Mouse (Mus musculus) myocyte (in vitro differentiated cells): Measurements from ENCODE around the gene Akr7a5. TPM values are rescaled to one million over a fixed set of nuclear protein-coding genes. Genes with fewer than 3 reads are reported as not detected.

Experiments used
- H3K27me3 ChIP-seq: one replicate; pipeline ENCODE4 v1.6.1; 2011; ENCODE audit not compliant: control insufficient read depth, insufficient read depth, insufficient read length
- H3K36me3 ChIP-seq: one replicate; pipeline ENCODE4 v1.6.1; 2011; ENCODE audit not compliant: control insufficient read depth, insufficient read depth
- H3K4me2 ChIP-seq: one replicate; pipeline ENCODE4 v1.6.1; 2011; ENCODE audit warnings: low read depth, control low read depth
- H3K4me3 ChIP-seq: one replicate; pipeline ENCODE4 v1.5.1; 2011; ENCODE audit warnings: mild to moderate bottlenecking, control low read depth, moderate library complexity
- H3K79me2 ChIP-seq: one replicate; pipeline ENCODE4 v1.6.1; 2011; ENCODE audit not compliant: control insufficient read depth, insufficient read depth
- H3ac ChIP-seq: one replicate; pipeline ENCODE4 v1.6.1; 2011; ENCODE audit not compliant: control insufficient read depth, insufficient read length
- CEBPB ChIP-seq: IDR thresholded peaks from 2 replicates; pipeline ENCODE4 v1.6.1; 2011; ENCODE audit warnings: mild to moderate bottlenecking, moderate library complexity; ENCODE audit not compliant: poor library complexity, insufficient read depth, severe bottlenecking
- E2F4 ChIP-seq: IDR thresholded peaks from one replicate; pipeline ENCODE4 v1.6.1; 2011; ENCODE audit warnings: mild to moderate bottlenecking, control low read depth, moderate library complexity; ENCODE audit not compliant: insufficient read depth
- MAX ChIP-seq: IDR thresholded peaks from one replicate; pipeline ENCODE4 v1.6.1; 2011; ENCODE audit warnings: low read depth, mild to moderate bottlenecking, control low read depth
- MYOD1 ChIP-seq, 3 experiments: IDR thresholded peaks; one replicate each; pipeline ENCODE4 v1.6.1; 2011; ENCODE audit warnings: control low read depth in 2 of 3, low read depth in 2 of 3, mild to moderate bottlenecking in 2 of 3, moderate library complexity in 1 of 3; ENCODE audit not compliant: insufficient read length in 2 of 3, control insufficient read depth in 1 of 3
- MYOG ChIP-seq, 3 experiments: IDR thresholded peaks; one replicate each; pipeline ENCODE4 v1.6.1; 2011; ENCODE audit warnings: control low read depth in 2 of 3, low read depth in 2 of 3, mild to moderate bottlenecking in 2 of 3; ENCODE audit not compliant: insufficient read length in 2 of 3, control insufficient read depth in 1 of 3, insufficient read depth in 1 of 3
- POLR2A ChIP-seq: IDR thresholded peaks from one replicate; pipeline ENCODE4 v1.6.1; 2011; ENCODE audit warnings: low read depth, mild to moderate bottlenecking, control low read depth, moderate library complexity; ENCODE audit not compliant: insufficient read length
- POLR2AphosphoS2 ChIP-seq: IDR thresholded peaks from one replicate; pipeline ENCODE4 v1.6.1; 2011; ENCODE audit warnings: low read depth, control low read depth; ENCODE audit not compliant: insufficient read length
- REST ChIP-seq: IDR thresholded peaks from one replicate; pipeline ENCODE4 v1.6.1; 2011; ENCODE audit warnings: mild to moderate bottlenecking, control low read depth, moderate library complexity; ENCODE audit not compliant: insufficient read depth, insufficient read length
- SRF ChIP-seq: IDR thresholded peaks from one replicate; pipeline ENCODE4 v1.6.1; 2011; ENCODE audit warnings: low read depth; ENCODE audit not compliant: control insufficient read depth, insufficient read length
- TCF12 ChIP-seq: IDR thresholded peaks from one replicate; pipeline ENCODE4 v1.6.1; 2011; ENCODE audit warnings: mild to moderate bottlenecking, control low read depth; ENCODE audit not compliant: poor library complexity, insufficient read depth, severe bottlenecking
- TCF3 ChIP-seq: IDR thresholded peaks from one replicate; pipeline ENCODE4 v1.6.1; 2011; ENCODE audit warnings: low read depth, control low read depth; ENCODE audit not compliant: insufficient read length
- USF1 ChIP-seq: IDR thresholded peaks from one replicate; pipeline ENCODE4 v1.6.1; 2011; ENCODE audit warnings: low read depth, mild to moderate bottlenecking, control low read depth, moderate library complexity
- polyA plus RNA-seq: library from polyadenylated mRNA; unstranded; fragments of >200 nt; fragmentation: generic; extraction: Trizol; gene quantifications from one replicate; pipeline ENCODE4 v1.2.1, GENCODE M21; 2012; ENCODE audit warnings: missing spikeins

The Akr7a5 gene
- 48.8 TPM for polyA plus RNA-seq

DNA sequence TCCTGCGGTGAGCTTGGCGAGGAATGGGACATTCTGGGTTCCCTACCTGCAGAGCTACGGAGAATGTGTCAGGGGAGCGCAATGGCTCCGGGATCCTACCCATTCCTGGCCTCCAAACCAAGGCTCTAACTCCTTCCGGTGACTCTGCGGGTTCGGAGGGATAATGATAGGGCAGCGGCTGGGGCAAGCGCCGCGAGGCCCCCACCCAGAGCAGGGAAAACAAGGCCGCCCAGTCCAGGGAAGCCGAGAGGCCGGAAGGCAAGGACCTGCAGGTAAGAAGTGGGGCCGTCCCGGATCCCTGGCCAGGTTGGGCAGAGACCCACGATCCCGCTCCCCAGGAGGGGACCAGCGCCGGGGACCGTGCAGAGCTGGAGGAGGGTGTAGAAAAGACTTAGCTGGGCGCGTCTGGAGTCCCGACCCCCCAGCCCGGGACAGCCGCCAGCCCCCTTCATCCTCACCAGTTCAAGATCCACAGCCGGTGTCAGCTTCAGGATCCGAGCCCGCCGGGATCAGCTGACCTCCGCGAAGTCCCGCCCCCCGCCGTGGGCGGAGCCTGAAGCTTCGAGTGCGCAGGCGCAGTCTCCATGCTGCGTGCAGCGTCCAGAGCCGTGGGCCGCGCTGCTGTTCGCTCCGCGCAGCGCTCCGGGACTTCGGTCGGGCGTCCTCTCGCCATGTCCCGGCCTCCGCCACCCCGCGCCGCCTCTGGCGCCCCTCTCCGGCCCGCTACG lies at the start of gene Akr7a5, which contains the start of gene Pqlc2:
Akr7a5 (plus strand) TSS at position 574 of the 728 bp plus-strand sequence.
Pqlc2 (minus strand) TSS at position 538 of the 728 bp plus-strand sequence.
- Histone ChIP-seq H3ac (peak within 1 kb of the TSS; percentile 47), H3K36me3 (no peaks in the 10 kb centered on the region), H3K79me2 (no peaks in the 10 kb centered on the region), H3K27me3 (no peaks in the 10 kb centered on the region), H3K4me3 (peak within 1 kb of the TSS; percentile 43), H3K4me2 (peak within 1 kb of the TSS; percentile 93)
- TF ChIP-seq MYOG (IDR thresholded peaks at IDR 0.05; ENCODE audit: control insufficient read depth in 1 of 3, insufficient read depth in 1 of 3, insufficient read length in 2 of 3, low read depth in 2 of 3) (no peak), POLR2A (peak; percentile 100), TCF3 (no peak), POLR2AphosphoS2 (peak; percentile 99), USF1 (peak; percentile 69)

DNA sequence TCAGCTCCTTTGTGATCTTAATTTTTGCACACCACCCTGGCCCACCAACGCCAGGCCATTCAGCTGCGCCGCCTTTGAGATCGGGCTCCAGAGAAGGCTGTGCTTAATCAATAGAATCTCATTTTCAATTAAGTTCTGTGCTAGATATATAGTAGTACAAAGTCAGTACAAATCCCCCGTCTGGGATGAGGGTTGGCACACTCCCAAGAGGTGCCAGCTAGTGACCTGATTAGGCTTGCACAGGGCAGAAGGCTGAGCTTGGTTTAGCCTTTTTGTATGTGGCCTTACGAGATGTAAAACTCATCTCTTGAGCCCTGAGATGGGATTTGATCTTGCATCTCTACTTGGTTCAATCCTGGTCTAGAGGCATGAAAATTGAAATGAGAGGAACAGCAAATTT lies 47.6 kb upstream of the Akr7a5 start:
- no peak for TF ChIP-seq CEBPB
- TF ChIP-seq E2F4 = no peak
- TF ChIP-seq MYOG (IDR thresholded peaks at IDR 0.05; ENCODE audit: control insufficient read depth in 1 of 3, insufficient read depth in 1 of 3, insufficient read length in 2 of 3, low read depth in 2 of 3) = no peak
- no peak for TF ChIP-seq MAX
- TF ChIP-seq MYOD1 (IDR thresholded peaks at IDR 0.05; ENCODE audit: control insufficient read depth in 1 of 3, insufficient read length in 2 of 3, low read depth in 2 of 3) = no peak
- no peak overlapping the region for H3K4me3 ChIP-seq
- peaks cover 7% of the 10 kb centered on the region for H3K79me2 ChIP-seq
- H3K27me3 ChIP-seq = no peaks in the 10 kb centered on the region
- no peak overlapping the region for H3ac ChIP-seq
- peaks cover 43% of the 10 kb centered on the region for H3K36me3 ChIP-seq
- H3K4me2 ChIP-seq = no peak overlapping the region

DNA sequence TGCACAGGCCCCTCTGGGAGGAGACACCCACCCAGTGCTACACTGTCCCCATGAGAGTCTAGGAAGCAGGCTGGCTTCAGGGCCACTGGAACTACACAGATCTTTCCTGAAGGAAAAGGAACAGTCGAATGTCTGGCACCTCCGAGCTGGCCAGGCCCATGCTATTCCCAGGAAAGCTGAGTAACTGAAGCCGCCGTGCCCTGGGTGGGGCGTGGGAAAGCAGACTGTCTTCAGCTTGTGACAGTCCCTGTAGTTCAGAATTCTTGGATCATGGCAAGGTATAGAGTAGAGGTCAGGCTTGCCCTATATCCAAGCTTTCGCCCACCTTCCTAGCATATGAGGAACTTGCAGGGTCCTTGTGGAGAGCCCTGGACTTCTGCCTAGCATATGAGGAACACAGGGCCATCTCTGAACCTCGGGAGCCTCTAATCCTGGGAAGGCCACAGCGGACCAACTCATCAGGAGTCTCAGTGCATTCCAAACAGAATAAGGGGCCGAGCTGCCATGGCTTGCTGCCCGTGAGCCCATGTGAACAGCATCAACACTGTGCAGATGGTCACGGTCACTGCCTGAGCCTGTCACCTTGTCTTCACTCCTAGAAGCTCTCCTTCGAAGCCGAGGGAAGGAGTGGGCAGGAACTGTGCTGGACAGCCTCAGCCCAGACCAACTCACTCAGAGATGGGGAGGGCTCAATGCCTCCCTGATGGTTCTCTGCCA lies 44.6 kb upstream of the Akr7a5 start:
- Histone ChIP-seq H3K36me3 (peaks cover 37% of the 10 kb centered on the region), H3K4me3 (no peak overlapping the region)

DNA sequence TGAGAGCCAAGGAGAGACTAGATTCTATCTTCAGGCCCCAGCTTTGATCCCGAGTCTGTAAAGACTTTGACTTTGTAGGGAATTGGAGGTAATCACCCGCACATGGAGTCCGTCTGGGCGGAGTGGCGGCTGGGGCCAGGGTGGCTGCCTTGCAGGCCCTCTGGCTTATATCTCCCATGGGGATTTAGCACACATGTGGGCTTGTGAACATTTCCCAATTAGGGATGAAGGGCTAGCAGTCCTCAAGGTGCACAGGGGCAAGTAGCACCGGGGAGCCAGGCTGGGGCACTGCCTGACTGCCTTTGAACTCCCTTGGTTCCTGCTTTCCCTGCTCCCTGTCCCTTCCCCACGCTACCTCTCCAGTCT lies 44.1 kb upstream of the Akr7a5 start:
- H3K36me3 ChIP-seq = peaks cover 34% of the 10 kb centered on the region
- H3K27me3 ChIP-seq = no peaks in the 10 kb centered on the region
- no peak overlapping the region for H3ac ChIP-seq
- H3K4me3 ChIP-seq = no peak overlapping the region
- H3K79me2 ChIP-seq = no peaks in the 10 kb centered on the region
- no peak overlapping the region for H3K4me2 ChIP-seq
- TF ChIP-seq MYOD1 (IDR thresholded peaks at IDR 0.05; ENCODE audit: control insufficient read depth in 1 of 3, insufficient read length in 2 of 3, low read depth in 2 of 3) (no peak), POLR2AphosphoS2 (no peak), TCF12 (no peak), MYOG (IDR thresholded peaks at IDR 0.05; ENCODE audit: control insufficient read depth in 1 of 3, insufficient read depth in 1 of 3, insufficient read length in 2 of 3, low read depth in 2 of 3) (no peak), MAX (no peak), E2F4 (no peak), CEBPB (no peak), SRF (no peak)

More for the DNA sequence above, 44.6 kb upstream of the Akr7a5 start:
- H3K79me2 ChIP-seq = no peaks in the 10 kb centered on the region
- no peak overlapping the region for H3K4me2 ChIP-seq
- no peak for TF ChIP-seq POLR2A
- TF ChIP-seq MYOG (IDR thresholded peaks at IDR 0.05; ENCODE audit: control insufficient read depth in 1 of 3, insufficient read depth in 1 of 3, insufficient read length in 2 of 3, low read depth in 2 of 3) = no peak
- no peak for TF ChIP-seq MAX
- no peak for TF ChIP-seq E2F4
- no peak for TF ChIP-seq POLR2AphosphoS2
- no peak for TF ChIP-seq REST
- no peak for TF ChIP-seq TCF3
- no peak for TF ChIP-seq TCF12
- no peak for TF ChIP-seq SRF
- no peak for TF ChIP-seq CEBPB
- TF ChIP-seq USF1 = no peak
- TF ChIP-seq MYOD1 (IDR thresholded peaks at IDR 0.05; ENCODE audit: control insufficient read depth in 1 of 3, insufficient read length in 2 of 3, low read depth in 2 of 3) = no peak
- no peaks in the 10 kb centered on the region for H3K27me3 ChIP-seq
- no peak overlapping the region for H3ac ChIP-seq

DNA sequence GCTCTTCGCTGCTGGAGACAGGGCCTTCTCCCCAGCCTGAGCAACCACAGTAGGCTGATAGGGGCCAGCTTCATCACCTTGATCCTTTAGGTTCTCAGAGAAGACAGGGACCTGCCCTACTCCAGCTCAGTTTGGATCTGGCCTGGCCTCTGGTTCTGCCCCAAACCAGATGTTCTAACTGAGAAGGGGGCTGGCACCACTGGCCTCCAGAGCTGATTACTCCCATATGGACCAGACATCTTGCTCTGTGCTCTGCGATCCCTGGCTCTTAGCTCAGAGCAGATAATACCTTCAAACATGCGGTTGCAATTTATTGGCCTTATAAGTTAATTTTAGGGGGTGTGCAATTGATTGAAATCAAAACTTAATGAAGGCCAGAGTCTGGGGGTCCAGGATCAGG lies 43.2 kb upstream of the Akr7a5 start:
- Histone ChIP-seq H3ac (no peak overlapping the region), H3K36me3 (peaks cover 29% of the 10 kb centered on the region), H3K4me2 (no peak overlapping the region), H3K4me3 (no peak overlapping the region), H3K79me2 (no peaks in the 10 kb centered on the region), H3K27me3 (no peaks in the 10 kb centered on the region)
- no peak for TF ChIP-seq USF1
- no peak for TF ChIP-seq MAX
- no peak for TF ChIP-seq SRF
- no peak for TF ChIP-seq MYOG (IDR thresholded peaks at IDR 0.05; ENCODE audit: control insufficient read depth in 1 of 3, insufficient read depth in 1 of 3, insufficient read length in 2 of 3, low read depth in 2 of 3)
- TF ChIP-seq MYOD1 (IDR thresholded peaks at IDR 0.05; ENCODE audit: control insufficient read depth in 1 of 3, insufficient read length in 2 of 3, low read depth in 2 of 3) = no peak
- no peak for TF ChIP-seq CEBPB
- TF ChIP-seq POLR2A = no peak
- no peak for TF ChIP-seq REST
- no peak for TF ChIP-seq TCF12
- TF ChIP-seq TCF3 = no peak
